Mouse (Mus musculus): ENCODE data around the gene Acly.
"Not testable (repeated sequence)": the region's sequence is repeated elsewhere in the genome, so short reads cannot be mapped to it uniquely, and the experiment has no call there.

Acly gene

GRCm38 (mm10) chr11:100544832-100545745 is 17.3 kb upstream of the Acly start, which contains the start of gene Ttc25:
TSS of gene Ttc25 (plus strand) at chr11:100545607.
- DNase-seq = peak; percentile 64 to 67

- no peak for DNase-seq
Measured at GRCm38 (mm10) chr11:100541577-100541976, 13.8 kb upstream of the Acly start.

- no peak for DNase-seq
Measured at GRCm38 (mm10) chr11:100540966-100541365, 13.2 kb upstream of the Acly start.

- DNase-seq = no peak
Measured at GRCm38 (mm10) chr11:100536466-100536865, 8.7 kb upstream of the Acly start.

- no peak for DNase-seq
Measured at GRCm38 (mm10) chr11:100535996-100536395, 8.2 kb upstream of the Acly start.

GRCm38 (mm10) chr11:100534821-100535220 is 7.0 kb upstream of the Acly start:
- DNase-seq = not testable (repeated sequence)

GRCm38 (mm10) chr11:100534411-100534810 is 6.6 kb upstream of the Acly start:
- DNase-seq = not testable (repeated sequence)

- DNase-seq = no peak
Measured at GRCm38 (mm10) chr11:100533871-100534270, 6.1 kb upstream of the Acly start.

- DNase-seq = no peak
Measured at GRCm38 (mm10) chr11:100528375-100529165, 770 bp upstream of the Acly start.

GRCm38 (mm10) chr11:100527066-100527457 is 738 bp downstream of the Acly start:
- peak; percentile 44 to 60 for DNase-seq

- DNase-seq = no peak
Measured at GRCm38 (mm10) chr11:100526052-100526816, 1.6 kb downstream of the Acly start.

GRCm38 (mm10) chr11:100524987-100525630 is 2.7 kb downstream of the Acly start:
- no peak for DNase-seq

GRCm38 (mm10) chr11:100524358-100524757 is 3.4 kb downstream of the Acly start:
- no peak for DNase-seq

- DNase-seq = no peak
Measured at GRCm38 (mm10) chr11:100520838-100521237, 7.0 kb downstream of the Acly start.

- no peak for DNase-seq
Measured at GRCm38 (mm10) chr11:100519188-100519587, 8.6 kb downstream of the Acly start.

GRCm38 (mm10) chr11:100518188-100518591 is 9.6 kb downstream of the Acly start:
- no peak for DNase-seq

GRCm38 (mm10) chr11:100516291-100516690 is 11.5 kb downstream of the Acly start:
- DNase-seq = no peak

- DNase-seq = no peak
Measured at GRCm38 (mm10) chr11:100515789-100516188, 12.0 kb downstream of the Acly start.

GRCm38 (mm10) chr11:100515061-100515460 is 12.7 kb downstream of the Acly start:
- no peak for DNase-seq

- DNase-seq = no peak
Measured at GRCm38 (mm10) chr11:100513716-100514115, 14.1 kb downstream of the Acly start.

GRCm38 (mm10) chr11:100512384-100512783 is 15.4 kb downstream of the Acly start:
- no peak for DNase-seq

GRCm38 (mm10) chr11:100510556-100510955 is 17.2 kb downstream of the Acly start:
- no peak for DNase-seq
